Mouse (Mus musculus) left cerebral cortex, postnatal 36 days (tissue): ENCODE results near the gene Map3k7. TPM values are rescaled to one million over a fixed set of nuclear protein-coding genes. Genes with fewer than 3 reads are reported as not detected.

Source experiments
- DNase-seq, 2 experiments: peaks; one replicate each; pipeline ENCODE4 v3.0.0; 2021 to 2022; ENCODE audit warnings: low spot score in 2 of 2, mixed read lengths in 1 of 2
- intact Hi-C: fragments of 180-260 bp; cut with DNase I; formaldehyde crosslinking; loops from one replicate; pipeline ENCODE4 v1.15.1; 2025
- total RNA-seq, 2 experiments: library from RNA; stranded (reverse); gene quantifications; 2 replicates each; pipeline ENCODE4 v1.2.3; 2021

Map3k7 gene
- 10 to 100 TPM; 39.2 to 43.4 TPM for total RNA-seq

DNA sequence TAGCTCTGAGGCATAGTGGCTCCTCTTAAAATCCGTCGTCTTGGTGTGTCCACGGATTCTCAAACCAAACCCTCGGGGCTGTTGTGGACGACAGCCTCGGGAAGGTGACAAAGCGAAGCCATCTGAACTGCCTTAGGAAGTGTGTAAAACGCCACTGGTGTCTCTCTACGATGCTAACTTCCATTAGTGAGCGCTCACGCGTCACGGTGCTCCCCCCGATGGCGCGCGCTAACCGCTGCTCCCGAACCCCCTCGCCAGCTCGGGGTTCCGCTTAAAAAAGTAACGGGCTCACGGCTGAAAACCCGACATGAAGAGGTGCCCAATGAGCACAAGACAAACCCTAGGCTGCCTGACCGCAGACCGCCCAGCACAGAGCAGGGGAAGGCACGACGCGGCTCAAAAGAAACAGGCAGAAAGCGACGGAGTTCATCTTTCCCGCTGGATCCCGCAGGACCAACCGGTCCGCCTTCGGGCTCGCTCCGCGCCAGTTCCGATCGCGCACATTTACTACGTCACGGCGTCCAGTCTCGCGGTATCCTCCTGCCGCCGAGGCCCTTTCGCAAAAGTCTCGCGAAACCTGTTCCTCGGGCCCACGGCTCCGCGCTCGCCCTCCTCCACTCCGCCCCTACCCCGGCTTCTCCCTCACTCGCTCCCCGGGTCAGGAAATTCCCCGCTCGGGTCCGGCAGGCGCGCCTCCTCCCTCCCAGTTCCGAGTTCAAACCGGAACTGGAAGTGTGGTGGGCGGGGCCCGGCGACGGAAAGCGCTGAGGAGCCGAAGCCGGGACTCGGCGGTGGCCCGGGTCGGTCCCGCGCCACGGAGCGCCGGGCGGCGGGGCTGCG, at the start of gene Map3k7:
TSS of gene Map3k7 (plus strand) at position 744 of the 840 bp plus-strand sequence.
- peak; percentile 95 to 96 for DNase-seq
- intact Hi-C loops: no loop called here

DNA sequence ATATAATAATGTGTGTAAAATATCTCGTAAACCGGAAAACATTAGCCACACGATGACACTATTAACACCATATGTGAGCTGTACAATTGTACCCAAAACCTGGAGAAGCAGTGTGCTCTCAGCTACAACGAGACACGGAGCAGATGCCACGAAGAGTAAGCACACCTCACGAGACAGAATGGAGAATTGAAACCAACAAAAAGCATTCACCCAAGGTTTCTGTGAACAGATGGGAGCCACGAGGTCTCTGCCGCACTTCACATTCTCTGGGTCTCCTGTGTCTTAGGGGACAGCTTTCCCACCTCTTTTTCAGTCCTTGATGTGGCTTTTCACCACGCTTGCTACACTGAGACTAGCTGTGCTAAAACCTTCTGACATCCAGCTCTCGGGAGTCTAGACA, 48.8 kb upstream of the Map3k7 start:
- peak in 1 of 2 experiments; percentile 18 for DNase-seq
- intact Hi-C loops: no loop called here

DNA sequence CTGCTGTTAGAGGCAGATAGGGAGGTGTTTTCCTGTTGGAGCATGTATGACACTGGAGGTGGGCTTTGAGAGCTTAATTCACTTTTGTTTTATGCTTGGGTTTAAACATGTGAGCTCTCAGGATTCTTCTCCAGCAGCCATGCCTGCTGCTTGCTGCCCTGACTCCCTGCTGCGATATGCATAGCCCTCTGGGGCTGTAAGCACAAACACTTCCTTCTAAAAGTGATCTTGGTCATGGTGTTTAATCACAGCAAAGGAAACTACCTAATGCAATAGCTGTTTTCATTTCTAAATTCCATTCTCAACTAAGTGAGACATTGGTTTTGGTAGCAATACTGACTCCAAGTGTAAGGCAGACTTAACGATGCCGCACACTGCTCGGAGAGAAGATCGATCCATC, 45.2 kb upstream of the Map3k7 start:
- intact Hi-C loops: no loop called here

DNA sequence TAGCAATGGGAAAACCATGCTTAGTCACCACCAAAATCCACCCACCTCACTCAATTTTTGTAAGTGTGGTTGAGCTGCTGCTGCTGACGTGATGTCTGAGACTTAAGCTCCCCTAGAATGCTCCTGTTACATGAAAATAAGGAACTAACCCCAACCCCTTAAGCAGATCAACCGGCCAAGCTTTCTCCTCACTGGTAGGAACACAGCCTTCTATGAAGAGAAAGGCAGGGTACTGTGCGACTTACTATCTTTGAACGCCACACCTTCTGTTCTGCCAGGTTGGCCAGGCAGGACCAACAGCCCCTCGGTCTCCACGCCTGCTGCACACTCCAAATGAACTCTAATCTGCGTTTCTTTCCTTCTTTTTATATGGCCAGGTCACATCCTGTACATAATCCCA, 41.7 kb upstream of the Map3k7 start:
- intact Hi-C loops: no loop called here
- DNase-seq: no peak

More for the DNA sequence above, 45.2 kb upstream of the Map3k7 start:
- DNase-seq: no peak

DNA sequence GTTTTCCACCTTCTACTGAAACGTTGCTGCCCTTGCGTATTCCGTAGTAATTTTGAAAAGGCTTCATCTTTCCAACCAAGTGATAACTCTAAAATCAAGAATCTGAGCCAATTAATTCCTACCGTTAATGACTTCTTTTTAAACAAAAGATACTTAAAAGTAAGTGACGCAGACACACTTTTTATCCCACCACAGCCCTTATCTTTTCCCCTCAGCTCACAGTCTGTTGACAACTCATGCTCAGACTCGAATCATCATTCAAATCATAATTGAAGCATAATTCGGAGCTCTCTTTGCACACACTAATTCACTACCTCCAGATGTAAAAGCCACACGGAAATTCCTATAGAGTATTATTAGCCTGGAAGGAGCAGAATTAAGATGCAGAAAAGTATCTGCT, 40.5 kb upstream of the Map3k7 start:
- intact Hi-C loops: no loop called here
- no peak for DNase-seq

DNA sequence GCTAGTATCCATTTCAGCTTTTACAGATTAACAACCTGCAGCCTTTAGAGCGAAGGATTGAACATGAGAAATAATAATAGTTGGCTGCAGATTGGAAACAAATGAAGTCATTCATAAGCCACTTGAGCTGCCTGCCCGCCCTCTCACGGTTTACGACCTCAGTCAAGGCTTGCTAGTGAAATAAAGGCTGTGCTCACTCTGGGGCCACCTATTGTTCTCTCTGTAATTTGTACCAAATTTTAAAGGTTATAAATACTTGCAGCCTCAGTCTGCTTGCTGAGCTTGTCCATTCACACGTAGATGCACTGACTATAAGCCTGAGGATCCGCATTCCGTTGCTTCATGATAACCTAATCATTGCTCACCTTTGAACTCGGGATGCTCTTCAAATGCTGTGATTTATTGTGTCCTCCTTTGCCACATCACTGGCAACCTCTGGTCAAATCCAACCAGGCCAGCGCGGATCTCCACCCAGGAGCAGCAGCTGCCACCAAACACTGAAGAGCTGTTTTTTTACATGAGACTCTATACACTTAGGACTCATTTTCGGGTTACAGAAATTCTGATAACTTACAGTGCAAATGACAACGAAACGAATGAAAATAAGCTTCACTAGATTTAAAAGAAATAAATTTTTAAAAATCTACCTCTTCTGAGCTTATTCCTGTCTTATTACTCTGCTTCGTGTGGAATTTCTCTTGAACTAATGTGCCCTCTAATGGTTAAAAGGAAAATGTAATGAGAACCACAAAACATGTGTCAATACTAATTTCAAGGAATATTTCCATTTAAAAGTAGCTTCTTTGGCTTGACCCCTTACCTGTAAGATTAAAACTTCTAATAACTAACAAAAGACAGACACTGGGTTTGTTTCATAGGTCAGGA, 39.4 kb upstream of the Map3k7 start:
- intact Hi-C loops: no loop called here
- no peak for DNase-seq

DNA sequence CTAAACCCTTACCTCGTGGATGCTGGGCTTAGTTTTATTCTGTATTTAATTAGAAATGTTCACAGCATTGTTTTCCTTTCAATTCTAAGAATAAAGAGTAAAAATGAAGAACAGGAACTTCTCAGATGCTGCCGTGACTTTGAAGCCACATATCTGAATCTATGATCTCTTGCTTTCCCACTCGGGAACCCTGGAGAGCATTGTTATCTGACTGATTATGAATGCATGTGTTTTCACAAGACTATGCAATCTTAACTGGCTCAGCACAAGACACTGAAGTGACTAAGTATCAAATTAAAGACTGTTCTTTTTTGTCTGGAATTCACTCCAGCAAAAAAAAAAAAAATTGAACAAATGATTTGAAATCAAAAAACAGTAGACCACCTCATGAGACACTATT, 30.7 kb upstream of the Map3k7 start:
- intact Hi-C loops: no loop called here
- no peak for DNase-seq

DNA sequence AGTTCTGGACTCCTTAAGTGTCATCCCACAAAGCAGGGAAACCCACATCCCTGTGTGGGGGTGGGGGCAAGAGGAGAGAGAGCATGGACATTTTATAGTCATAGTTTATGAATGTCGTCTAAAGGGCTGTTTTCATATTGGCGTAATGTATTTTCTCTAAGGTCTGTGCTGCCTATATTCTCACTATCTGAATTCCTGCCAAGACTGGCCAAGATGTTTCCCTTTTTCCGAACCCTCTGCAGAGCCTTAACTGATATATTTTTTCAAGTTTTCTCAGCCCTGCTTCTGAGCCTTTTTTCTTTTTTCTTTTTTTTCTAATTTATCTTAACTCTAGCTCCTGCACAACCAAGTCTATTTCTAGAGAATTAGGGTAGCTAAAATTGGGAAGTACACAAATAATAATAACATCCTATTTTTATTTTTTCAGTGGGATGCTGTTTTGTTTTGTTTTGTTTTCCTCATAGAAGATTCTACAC, 28.0 kb upstream of the Map3k7 start:
- intact Hi-C loops: no loop called here
- no peak for DNase-seq

DNA sequence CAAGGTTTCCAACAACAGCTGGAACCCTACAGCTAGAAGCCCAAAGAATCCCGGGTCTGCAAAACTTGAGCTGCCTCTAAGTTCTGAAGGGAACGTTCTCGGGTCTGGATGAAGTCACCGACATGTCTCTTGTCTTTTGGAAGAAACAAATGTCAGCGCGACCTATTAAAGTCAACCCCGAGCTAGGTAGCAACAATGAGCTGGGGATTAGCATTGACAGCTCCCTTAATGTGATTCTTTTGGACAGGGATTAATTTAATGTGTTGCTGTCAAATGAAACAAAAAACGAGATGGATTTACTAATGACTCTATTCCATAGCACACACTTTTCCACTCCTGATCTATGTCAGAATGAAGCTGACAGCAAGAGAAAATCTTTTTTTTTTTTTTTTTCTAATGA, 27.5 kb upstream of the Map3k7 start:
- intact Hi-C loops: no loop called here
- DNase-seq: no peak

DNA sequence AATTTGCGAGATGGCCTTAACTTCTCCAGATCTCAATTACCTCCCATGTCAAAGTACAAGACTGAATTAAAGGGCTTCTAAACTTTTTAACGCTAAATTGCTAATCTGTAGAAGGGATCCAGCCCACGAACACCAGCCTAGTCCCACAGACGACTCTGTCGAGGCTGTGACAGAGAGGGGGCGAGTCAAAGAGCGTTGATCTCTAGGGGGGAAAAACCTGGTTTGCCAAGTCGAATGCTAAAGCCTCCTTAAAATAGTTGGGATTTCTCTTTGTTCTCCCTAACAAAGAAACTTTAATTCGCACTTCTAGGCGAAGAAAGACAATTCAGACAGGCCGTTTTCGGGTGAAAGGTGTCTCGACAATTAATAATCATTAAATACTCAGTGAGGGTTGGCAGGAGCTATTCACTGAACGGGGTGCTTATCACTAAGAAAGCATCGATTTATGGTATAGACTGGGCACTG, 27.0 kb upstream of the Map3k7 start:
- no peak for DNase-seq
- intact Hi-C loops: no loop called here

DNA sequence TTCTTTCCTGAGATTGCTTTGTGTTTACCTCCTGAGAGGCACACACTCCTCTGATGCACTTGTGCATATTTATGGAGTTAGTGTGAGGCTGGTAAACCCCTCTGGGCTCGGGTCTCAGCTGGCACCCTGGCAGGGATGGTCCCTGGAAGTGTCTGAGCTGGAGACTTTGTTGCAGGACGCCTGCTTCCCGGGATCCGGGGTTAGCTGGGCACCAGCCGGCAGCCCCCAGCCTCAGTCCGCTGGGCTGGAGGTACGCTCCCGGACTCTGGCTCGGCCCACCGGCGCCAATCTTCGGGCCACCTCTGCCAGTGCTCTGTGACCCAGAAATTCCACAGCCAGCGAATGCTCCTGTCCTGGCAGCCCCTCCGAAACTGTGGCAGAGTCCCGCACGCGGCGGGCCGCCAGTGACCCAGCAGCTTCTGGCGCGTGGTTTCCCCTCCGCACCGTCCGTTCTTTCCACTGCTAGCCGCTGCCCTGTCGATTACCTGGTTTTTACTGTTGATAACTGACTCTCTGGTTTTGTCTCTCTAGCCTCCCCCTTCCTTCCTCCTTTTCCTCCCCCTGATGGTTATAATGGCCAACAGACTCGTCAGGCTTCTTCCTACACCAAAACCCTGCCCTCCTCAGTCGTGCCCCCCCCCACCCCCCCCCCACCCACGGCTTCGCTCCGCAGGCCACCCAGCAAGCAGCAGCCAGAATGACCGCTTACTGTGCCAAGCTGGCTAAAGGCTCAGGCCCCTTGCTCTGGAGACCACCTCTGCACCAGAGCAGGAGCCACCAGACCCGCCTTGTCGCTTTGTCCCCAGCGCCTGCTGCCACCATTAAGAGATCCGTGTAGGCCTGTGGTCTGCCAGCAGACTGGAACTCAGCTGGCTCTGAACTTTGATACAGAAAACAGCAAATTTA, 26.3 kb upstream of the Map3k7 start:
- intact Hi-C loops: no loop called here
- DNase-seq: peak; percentile 7 to 25

DNA sequence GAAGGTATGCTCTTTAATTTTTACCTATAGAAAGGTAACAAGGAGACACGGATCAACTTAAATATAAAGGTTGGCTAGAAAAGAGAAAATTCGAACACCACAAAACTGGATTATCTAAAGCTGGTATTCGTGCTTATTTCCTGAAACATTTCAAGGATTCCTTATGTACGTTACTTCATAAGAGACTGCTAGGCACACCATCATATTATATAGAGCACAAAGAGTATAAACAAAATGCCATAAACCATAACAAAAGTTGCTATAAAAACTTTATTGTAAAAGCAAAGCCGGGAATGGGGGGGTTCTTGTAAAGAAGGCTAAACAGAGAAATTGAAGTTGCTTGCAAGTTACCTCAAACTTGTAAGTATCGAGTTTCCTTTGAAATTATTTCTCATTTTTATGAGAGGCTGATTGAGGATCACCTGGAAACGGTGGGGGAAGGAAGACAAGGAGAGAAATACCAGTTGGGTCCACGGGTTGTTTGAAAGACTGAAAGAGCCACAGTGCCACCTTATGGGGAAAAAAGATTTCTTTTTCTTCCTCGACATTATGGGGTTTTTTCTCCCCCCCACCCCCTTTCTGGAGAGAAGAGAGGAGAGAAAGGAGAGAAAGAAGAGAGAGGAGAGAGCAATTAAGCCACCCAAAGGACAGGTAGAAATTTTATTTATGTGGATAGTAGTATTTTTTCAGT, 25.3 kb upstream of the Map3k7 start:
- intact Hi-C loops: no loop called here
- no peak for DNase-seq

DNA sequence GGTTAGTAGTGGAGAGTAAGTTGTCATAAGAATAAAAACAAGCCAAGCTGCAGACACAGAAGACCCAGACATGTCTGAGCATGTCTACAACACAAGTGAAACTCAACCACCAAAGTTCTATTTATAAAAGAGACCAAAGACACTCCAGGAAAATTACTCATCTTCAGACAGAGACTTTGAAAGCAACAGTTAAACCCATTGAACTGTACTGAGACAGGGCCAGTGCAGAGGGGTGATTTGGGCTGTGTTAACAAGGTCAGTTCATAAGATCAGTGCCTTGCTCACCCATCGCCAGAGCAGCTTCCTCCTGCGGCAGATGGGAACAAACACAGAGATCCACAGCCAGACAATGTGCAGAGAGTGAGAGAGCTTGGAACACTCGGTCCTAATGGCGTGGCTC, 22.3 kb upstream of the Map3k7 start:
- intact Hi-C loops: no loop called here
- no peak for DNase-seq

DNA sequence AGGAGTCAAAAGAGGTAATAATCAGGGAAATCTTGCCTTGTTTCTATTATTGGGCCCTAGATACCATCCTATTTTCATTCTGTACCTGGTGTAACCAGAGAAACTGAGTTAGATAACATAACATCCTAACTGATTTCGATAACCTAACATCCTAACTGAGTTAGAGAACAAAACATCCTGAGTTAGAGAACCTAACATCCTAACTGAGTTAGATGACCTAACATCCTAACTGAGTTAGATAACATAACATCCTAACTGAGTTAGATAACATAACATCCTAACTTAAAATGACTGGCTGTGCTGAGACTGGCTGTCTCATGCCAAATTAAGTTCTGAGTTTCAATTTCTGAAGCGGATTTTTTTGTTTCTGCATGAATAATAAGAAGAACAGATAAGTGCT, 20.9 kb upstream of the Map3k7 start:
- intact Hi-C loops: no loop called here
- DNase-seq: no peak

DNA sequence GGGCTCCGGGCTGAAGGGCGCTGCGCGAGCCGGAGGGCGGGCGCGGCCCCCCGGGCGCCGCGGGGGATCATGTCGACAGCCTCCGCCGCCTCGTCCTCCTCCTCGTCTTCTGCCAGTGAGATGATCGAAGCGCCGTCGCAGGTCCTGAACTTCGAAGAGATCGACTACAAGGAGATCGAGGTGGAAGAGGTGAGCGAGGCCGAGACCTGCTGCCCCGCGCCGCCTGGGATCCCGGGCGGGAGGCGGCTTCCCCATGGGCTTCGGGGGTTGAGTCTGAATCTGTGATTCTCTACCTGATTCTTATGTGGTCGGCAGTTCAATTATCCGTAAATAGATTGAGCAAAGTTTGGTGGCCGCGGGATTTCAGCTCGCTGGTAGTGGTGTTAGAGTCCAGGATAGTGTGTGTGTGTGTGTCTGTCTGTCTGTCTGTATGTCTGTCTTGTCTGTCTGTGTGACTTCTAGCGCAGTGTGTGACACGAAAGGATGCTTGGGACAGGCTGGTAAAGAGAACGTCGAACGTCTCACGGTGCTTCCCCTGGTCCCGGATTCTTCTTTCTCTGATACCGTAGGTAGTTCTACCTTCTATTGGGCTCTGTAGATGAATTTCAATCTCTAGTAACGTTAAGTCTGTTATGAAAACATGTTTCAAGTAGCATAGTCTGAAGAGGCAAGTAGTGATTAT, 438 bp downstream of the Map3k7 start:
- DNase-seq: no peak
- intact Hi-C loops: no loop called here

DNA sequence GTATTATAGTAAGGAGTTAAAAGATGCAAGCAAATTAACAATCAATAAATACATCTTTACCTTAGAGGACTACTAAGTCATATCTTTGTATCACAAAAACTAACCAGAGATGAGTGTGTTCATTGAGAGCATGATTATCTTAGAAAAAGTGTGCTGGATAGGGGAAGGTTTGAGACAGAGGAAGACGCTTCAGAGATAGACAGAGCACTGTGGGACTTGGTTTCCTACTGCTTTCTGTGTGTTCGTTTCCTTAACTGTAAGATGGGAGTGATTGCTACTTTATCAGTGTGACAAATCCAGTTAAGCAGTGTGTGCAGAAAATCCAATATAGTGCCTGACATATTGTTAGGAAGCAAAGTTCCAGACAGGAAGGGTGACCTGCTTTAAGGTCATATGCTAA, 1.3 kb downstream of the Map3k7 start:
- no peak for DNase-seq
- intact Hi-C loops: no loop called here

DNA sequence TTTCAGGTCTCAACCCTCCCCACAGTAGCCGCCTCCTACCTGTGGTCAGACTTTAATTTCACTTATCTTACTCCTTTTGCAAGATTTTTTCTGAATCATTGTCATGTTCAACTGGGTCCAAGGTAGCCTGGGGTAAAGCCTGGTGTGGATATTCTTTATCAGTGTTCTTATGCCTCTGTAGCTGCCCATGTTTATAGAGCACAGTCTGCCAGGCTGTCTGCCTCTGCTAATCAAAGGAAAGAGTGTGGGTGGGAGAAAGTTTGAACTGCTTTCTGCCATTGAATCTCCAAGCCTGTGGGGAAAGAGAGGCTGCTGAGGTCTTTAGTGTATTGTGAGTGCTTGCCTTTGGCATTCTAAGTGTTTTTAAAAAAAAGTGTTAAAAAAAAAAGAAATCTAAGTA, 7.5 kb downstream of the Map3k7 start:
- intact Hi-C loops: no loop called here
- DNase-seq: no peak

DNA sequence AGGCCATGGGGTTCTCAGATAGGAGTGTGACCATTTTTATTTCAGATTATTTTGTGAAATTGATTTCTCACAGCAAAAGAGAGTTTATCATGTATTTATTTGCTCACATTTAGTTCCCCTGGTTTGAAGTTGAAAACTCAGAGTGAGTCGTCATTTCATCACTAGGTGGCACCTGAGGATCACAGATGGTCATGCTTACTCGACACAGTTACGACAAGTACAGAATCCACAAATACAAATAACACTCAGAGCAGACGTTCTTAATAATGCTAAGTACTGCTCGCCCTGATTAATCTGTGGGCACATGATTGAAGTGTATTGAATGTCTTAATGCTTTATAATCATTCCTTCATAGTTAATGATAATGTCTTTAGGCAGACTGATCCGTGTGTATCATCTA, 8.3 kb downstream of the Map3k7 start:
- intact Hi-C loops: no loop called here
- DNase-seq: no peak
